Mouse (Mus musculus): ENCODE measurements around the gene Tmem132e. TPM values are rescaled to one million over a fixed set of nuclear protein-coding genes. Genes with fewer than 3 reads are reported as not detected.

The Tmem132e gene
- polyA plus RNA-seq, 1 experiment from 2014 or later = 0.39 TPM

DNA sequence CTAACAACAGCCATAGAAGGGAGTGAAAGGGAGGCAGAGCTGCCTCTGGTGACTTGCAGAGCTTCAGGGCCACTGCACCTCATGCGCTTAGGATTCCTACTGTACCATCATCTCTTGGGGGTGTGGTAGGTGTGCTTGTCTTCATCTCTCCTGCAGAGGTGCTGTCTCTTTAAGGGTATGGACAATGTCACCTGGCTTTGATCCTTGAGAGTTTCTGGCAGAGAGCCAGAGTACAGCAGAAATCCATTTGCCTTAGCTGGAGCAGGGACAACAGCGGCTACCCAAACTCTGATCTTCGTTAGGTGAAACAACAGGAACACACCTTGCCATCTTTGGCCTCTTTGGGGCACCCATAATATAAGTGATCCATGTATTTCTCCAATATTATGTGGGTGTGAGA lies 92.2 kb downstream of the Tmem132e start:
- H3K4me2 ChIP-seq = no peak overlapping the region
- H3K27ac ChIP-seq = no peak overlapping the region
- H3K36me3 ChIP-seq = no peaks in the 10 kb centered on the region
- H3K27me3 ChIP-seq = no peaks in the 10 kb centered on the region; the same call in 1 of the 2 replicates
- whole genome bisulfite sequencing = 71% methylated on average over 3 of the region's 3 CpGs
- H3K4me3 ChIP-seq = no peak overlapping the region
- no peaks in the 10 kb centered on the region for H3K9me3 ChIP-seq
- 0 out of 2 replicates have a peak, but pooled peaks cover 8% of the 10 kb centered on the region for H3K4me1 ChIP-seq
- no peak for ATAC-seq (ENCODE audit: insufficient number of reproducible peaks, insufficient read depth, low FRiP score, low TSS enrichment, low read depth)
- no peak overlapping the region for H3K9ac ChIP-seq

DNA sequence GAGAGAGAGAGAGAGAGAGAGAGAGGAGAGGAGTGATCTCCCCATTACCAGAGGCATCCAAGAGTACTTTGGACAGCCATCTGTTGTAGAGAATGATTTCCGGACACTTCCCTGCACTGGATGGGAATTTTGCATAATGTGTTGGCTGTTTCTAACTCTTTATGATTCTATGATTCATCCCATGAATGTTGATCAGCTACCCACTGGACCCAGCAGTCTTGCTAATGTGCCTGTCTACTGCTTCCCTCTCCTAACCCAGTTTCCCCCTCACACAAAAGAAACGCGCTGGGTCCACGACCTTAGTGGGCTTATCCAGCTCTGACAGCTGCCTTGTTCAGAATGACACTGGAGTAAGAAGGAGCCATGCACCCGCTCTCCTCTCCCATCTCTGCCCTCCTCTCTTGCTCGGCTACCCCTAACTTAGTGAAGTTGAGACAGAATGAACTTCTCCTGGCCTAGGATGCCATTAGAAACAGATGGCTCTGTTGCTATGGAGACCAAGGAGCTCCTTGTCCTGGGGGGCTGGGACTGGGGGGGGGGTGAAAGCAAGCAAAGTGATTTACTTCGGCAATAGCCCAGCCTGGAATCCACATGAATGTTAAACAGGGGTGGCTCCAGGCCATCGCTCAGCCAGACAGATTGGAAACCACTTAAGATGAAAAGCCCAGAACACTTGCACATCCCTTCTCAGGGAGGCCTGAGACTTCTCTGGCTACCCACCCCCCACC lies 98.8 kb downstream of the Tmem132e start:
- Histone ChIP-seq H3K9me3 (no peaks in the 10 kb centered on the region), H3K4me2 (no peak overlapping the region), H3K4me3 (no peak overlapping the region), H3K4me1 (peaks cover 18% of the 10 kb centered on the region; the same call in 1 of the 2 replicates), H3K27me3 (no peaks in the 10 kb centered on the region), H3K27ac (no peak overlapping the region), H3K9ac (no peak overlapping the region), H3K36me3 (no peaks in the 10 kb centered on the region)
- ATAC-seq (ENCODE audit: insufficient number of reproducible peaks, insufficient read depth, low FRiP score, low TSS enrichment, low read depth) = no peak
- WGBS = 38% methylated on average over 8 of the region's 8 CpGs

DNA sequence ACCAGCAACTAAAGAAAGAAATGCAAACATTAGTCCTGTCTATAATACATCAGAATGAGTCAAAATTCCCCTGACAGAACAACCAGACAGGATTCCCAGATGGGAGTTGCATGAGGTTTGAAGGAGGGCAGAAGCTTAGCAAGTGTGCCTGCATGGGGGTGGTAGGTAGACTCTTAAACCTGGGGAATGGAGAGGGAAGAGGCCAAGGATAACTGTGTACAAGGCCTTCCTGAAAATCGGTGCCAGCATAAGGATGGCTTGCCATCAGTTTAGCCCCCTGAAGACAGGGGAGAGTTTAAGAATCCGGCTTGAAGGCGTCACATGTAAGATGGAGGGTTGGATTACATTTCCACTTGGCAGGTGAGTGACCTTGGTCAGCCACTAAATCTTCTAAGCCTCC lies 102.2 kb downstream of the Tmem132e start:
- ATAC-seq (ENCODE audit: insufficient number of reproducible peaks, insufficient read depth, low FRiP score, low TSS enrichment, low read depth) = no peak
- no peak overlapping the region for H3K9ac ChIP-seq
- H3K27me3 ChIP-seq = no peaks in the 10 kb centered on the region
- no peak overlapping the region for H3K4me3 ChIP-seq
- no peaks in the 10 kb centered on the region for H3K36me3 ChIP-seq
- no peak overlapping the region for H3K4me2 ChIP-seq
- peaks cover 14% of the 10 kb centered on the region; the same call in 1 of the 2 replicates for H3K4me1 ChIP-seq
- no peaks in the 10 kb centered on the region for H3K9me3 ChIP-seq
- 88% methylated on average over 3 of the region's 3 CpGs for WGBS
- H3K27ac ChIP-seq = no peak overlapping the region

Other genes starting within 250 kb of the Tmem132e start
- gene Ccl1, start 83.2 kb upstream of the Tmem132e start, polyA plus RNA-seq (2015; fragmentation: Nextera tagmentation; extraction: Ambion mirVana) = not detected in 2 replicates